23 mouse cellular contexts compared by ENCODE assay signal in the genomic region with DNA sequence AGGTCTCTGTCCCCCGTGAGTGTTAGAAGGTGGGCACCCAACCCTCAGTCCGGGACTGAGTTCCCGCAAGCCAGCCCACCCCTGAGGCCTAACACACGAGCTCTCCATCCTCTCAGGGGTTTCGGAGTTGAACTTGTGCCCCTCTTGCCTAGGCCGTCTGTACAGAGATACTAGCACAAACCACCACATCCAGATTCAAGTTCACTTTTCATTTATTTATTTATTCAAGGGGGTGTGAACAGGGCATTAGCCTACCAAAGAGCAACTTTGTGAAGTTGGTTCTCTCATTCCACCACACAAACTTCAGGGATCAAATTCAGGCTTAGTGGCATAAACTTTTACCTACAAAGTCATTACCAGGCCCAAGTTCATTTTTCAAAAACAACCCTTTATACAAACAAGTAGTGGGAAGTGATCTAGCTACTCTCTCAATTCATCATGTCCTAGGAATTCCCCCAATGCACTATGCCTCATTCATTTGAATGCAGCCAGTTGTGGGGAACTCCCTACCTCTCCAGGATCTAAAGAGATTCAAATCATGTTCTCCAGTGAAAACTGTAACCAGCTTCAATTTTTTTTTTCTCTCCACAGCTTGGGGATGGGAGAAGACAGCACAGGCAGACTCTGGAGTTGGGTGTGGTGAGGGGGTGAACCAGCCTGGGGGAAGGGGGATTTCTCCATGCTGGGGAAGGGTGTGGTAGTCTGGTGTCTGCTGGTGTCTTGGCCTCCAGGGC. TPM values are rescaled to one million over a fixed set of nuclear protein-coding genes. Genes with fewer than 3 reads are reported as not detected.
A peak's percentile ranks its signal among the peaks of the same experiment; 100 is the strongest.
DNase-seq lines count a peak whose midpoint lies in the region; ATAC-seq and TF ChIP-seq lines count a peak whose summit lies in the region.
"Not testable (repeated sequence)": the region's sequence is repeated elsewhere in the genome, so short reads cannot be mapped to it uniquely, and the experiment has no call there.
"Had no signal": no experiment of that assay in that cellular context is flagged by ENCODE, and none has a peak within 500 bp of the region (broad histone marks: within the 10 kb centered on the region; RNA-seq: fewer than 3 reads in every experiment).

No protein-coding gene starts in this region.

- 0 out of 2 replicates have a peak overlapping the region, but pooled peaks have one; percentile 21 for H3K4me3 ChIP-seq in E14TG2a.4 (replicated peaks; ENCODE audit: low read length)
- H3K4me3 ChIP-seq in brown adipose tissue, adult 24 weeks (ENCODE audit: insufficient read depth, low read depth, low read length); liver, embryonic 14.5 days (ENCODE audit: insufficient read depth in 1 of 2, low read depth in 2 of 2, low read length in 2 of 2): not testable (repeated sequence)

- H3K9ac ChIP-seq in liver, embryonic 14.5 days (replicated peaks), result not testable (repeated sequence)

- DNase-seq in CD4-positive helper T cell, adult 2 months (ENCODE audit: low read depth, low spot score), result peak; percentile 41
- peak; percentile 36 for DNase-seq in NIH3T3 (ENCODE audit: low read depth)
- DNase-seq in liver, embryonic 14.5 days (ENCODE audit: low read depth in 3 of 3, low spot score in 3 of 3), result not testable (repeated sequence)

- not testable (repeated sequence) for H3K27me3 ChIP-seq in E14TG2a.4 (ENCODE audit: insufficient read depth, low read length); liver, embryonic 14.5 days (ENCODE audit: control insufficient read depth, insufficient read depth, low read length)

- H3K27ac ChIP-seq in brown adipose tissue, adult 24 weeks (replicated peaks; ENCODE audit: low read depth, low read length), result peak overlapping the region; percentile 76
- not testable (repeated sequence) for H3K27ac ChIP-seq in liver, embryonic 14.5 days

- not testable (repeated sequence) for TF ChIP-seq EP300 in liver, embryonic 14.5 days (IDR thresholded peaks at IDR 0.05; ENCODE audit: low read depth)

- TF ChIP-seq CTCF in E14TG2a.4 (conservative IDR thresholded peaks at IDR 0.05; ENCODE audit: low read length); liver, embryonic 14.5 days (IDR thresholded peaks at IDR 0.05; ENCODE audit: low read depth): not testable (repeated sequence)

- peak; percentile 77 for ATAC-seq in activated CD4-positive, CD25-positive, alpha-beta regulatory T cell, adult 4 months
- peak; percentile 85 for ATAC-seq in inflammation-experienced regulatory T-cells, adult 6 months
- ATAC-seq in liver, embryonic 14.5 days (ENCODE audit: insufficient read depth), result not testable (repeated sequence)
- ATAC-seq in monocyte, adult 5-6 weeks (replicated peaks; ENCODE audit: insufficient number of reproducible peaks, low FRiP score, low TSS enrichment, poor library complexity, severe bottlenecking), result peak; percentile 38

- not testable (repeated sequence) for H3K9me3 ChIP-seq in E14TG2a.4 (ENCODE audit: low read length); liver, embryonic 14.5 days (ENCODE audit: control insufficient read depth, low read length)

- WGBS in liver, embryonic 14.5 days (ENCODE audit: insufficient replicate concordance), result 72% methylated on average over 6 of the region's 6 CpGs

- H3K4me1 ChIP-seq in E14TG2a.4 (replicated peaks; ENCODE audit: low read depth, low read length), result peaks cover 95% of the 10 kb centered on the region
- not testable (repeated sequence) for H3K4me1 ChIP-seq in brown adipose tissue, adult 24 weeks (ENCODE audit: control insufficient read depth, insufficient read depth, insufficient read length, low read length)
- H3K4me1 ChIP-seq in liver, embryonic 14.5 days (replicated peaks; ENCODE audit: control insufficient read depth in 2 of 2, insufficient read depth in 2 of 2, low read length in 1 of 2), result peaks cover 12 to 16% of the 10 kb centered on the region in 2 experiments

- peak overlapping the region; percentile 43 for H3K4me2 ChIP-seq in liver, embryonic 14.5 days (ENCODE audit: low read depth)

- peaks cover 27% of the 10 kb centered on the region for H3K36me3 ChIP-seq in E14TG2a.4 (ENCODE audit: insufficient read depth, low read length)
- peaks cover 15% of the 10 kb centered on the region for H3K36me3 ChIP-seq in liver, embryonic 14.5 days (replicated peaks; ENCODE audit: control insufficient read depth, insufficient read depth, low read depth)

RNA-seq across cellular contexts. Expression of a gene that starts 4.2 kb away (rescaled TPM):
- polyA plus RNA-seq in activated CD4-positive, CD25-positive, alpha-beta regulatory T cell, adult 4 months (2017; shearing (Covaris generic)), result not detected
- polyA plus RNA-seq in brown adipose tissue, adult 24 weeks (2012; ENCODE audit: insufficient read depth, insufficient read length, missing spikeins), result not detected in 2 replicates
- under 1 TPM in 1 of 3 experiments, not detected in 2; 0.22 TPM for polyA plus RNA-seq in inflammation-experienced regulatory T-cells, adult 6 months (2017; shearing (Covaris generic))
- polyA plus RNA-seq in liver, embryonic 14.5 days (2012; rRNA removed), result not detected in 2 replicates
- not detected in 2 replicates for polyA plus RNA-seq in liver, embryonic 14.5 days (2014; fragmentation: Nextera tagmentation; extraction: Ambion mirVana)
- total RNA-seq in monocyte, adult 5-6 weeks (2017), result 0.29 to 0.43 TPM in 2 of 3 replicates, not detected in the other
- total RNA-seq: adrenal gland, adult 18-20 months; adrenal gland, postnatal 14 days; common myeloid progenitor, adult 5-6 weeks; gastrocnemius, adult 8-10 months; gastrocnemius, postnatal 36 days; heart, postnatal 10 days had no signal
- polyA plus RNA-seq: embryonic facial prominence, embryonic 11.5 days; embryonic facial prominence, embryonic 15.5 days; forebrain, embryonic 11.5 days; forebrain, embryonic 15.5 days; G1E; heart, embryonic 13.5 days; hindbrain, embryonic 16.5 days; intestine, embryonic 15.5 days; kidney, embryonic 14.5 days had no signal

RNA-seq across cellular contexts. Expression of a gene that starts 8.4 kb away (rescaled TPM):
- polyA plus RNA-seq in activated CD4-positive, CD25-positive, alpha-beta regulatory T cell, adult 4 months (2017; shearing (Covaris generic)), result 1 to 10 TPM; 1.1 to 1.4 TPM
- polyA plus RNA-seq in brown adipose tissue, adult 24 weeks (2012; ENCODE audit: insufficient read depth, insufficient read length, missing spikeins), result not detected in 2 replicates
- polyA plus RNA-seq in inflammation-experienced regulatory T-cells, adult 6 months (2017; shearing (Covaris generic)), result 1 to 10 TPM in 1 of 3 experiments, under 1 TPM in 2; 0.91 to 1.1 (median 0.97) TPM
- polyA plus RNA-seq in liver, embryonic 14.5 days (2012; rRNA removed), result 0.03 and 0.15 TPM in 2 replicates
- polyA plus RNA-seq in liver, embryonic 14.5 days (2014; fragmentation: Nextera tagmentation; extraction: Ambion mirVana), result not detected in 2 replicates
- not detected in 3 replicates for total RNA-seq in monocyte, adult 5-6 weeks (2017)
- total RNA-seq: common myeloid progenitor, adult 5-6 weeks; gastrocnemius, adult 8-10 months; gastrocnemius, postnatal 36 days; heart, postnatal 10 days had no signal
- polyA plus RNA-seq: embryonic facial prominence, embryonic 11.5 days; forebrain, embryonic 11.5 days; heart, embryonic 13.5 days had no signal

RNA-seq across cellular contexts. Expression of a gene that starts 9.7 kb away (rescaled TPM):
- 100 to 1,000 TPM; 171 to 215 TPM for polyA plus RNA-seq in activated CD4-positive, CD25-positive, alpha-beta regulatory T cell, adult 4 months (2017; shearing (Covaris generic))
- 62.7 and 65.2 TPM in 2 replicates for polyA plus RNA-seq in brown adipose tissue, adult 24 weeks (2012; ENCODE audit: insufficient read depth, insufficient read length, missing spikeins)
- 100 to 1,000 TPM; 171 to 228 (median 197) TPM for polyA plus RNA-seq in inflammation-experienced regulatory T-cells, adult 6 months (2017; shearing (Covaris generic))
- polyA plus RNA-seq in liver, embryonic 14.5 days (2012; rRNA removed), result 28.8 and 33.2 TPM in 2 replicates
- 29.4 TPM in 2 replicates for polyA plus RNA-seq in liver, embryonic 14.5 days (2014; fragmentation: Nextera tagmentation; extraction: Ambion mirVana)
- 94.2 to 132 TPM (median 124 TPM) in 3 replicates for total RNA-seq in monocyte, adult 5-6 weeks (2017)

RNA-seq across cellular contexts. Expression of a gene that starts 13.0 kb away (rescaled TPM):
- polyA plus RNA-seq in activated CD4-positive, CD25-positive, alpha-beta regulatory T cell, adult 4 months (2017; shearing (Covaris generic)), result 100 to 1,000 TPM; 212 to 255 TPM
- polyA plus RNA-seq in brown adipose tissue, adult 24 weeks (2012; ENCODE audit: insufficient read depth, insufficient read length, missing spikeins), result 103 and 112 TPM in 2 replicates
- polyA plus RNA-seq in inflammation-experienced regulatory T-cells, adult 6 months (2017; shearing (Covaris generic)), result 100 to 1,000 TPM; 228 to 269 (median 241) TPM
- polyA plus RNA-seq in liver, embryonic 14.5 days (2012; rRNA removed), result 57.5 and 59.2 TPM in 2 replicates
- polyA plus RNA-seq in liver, embryonic 14.5 days (2014; fragmentation: Nextera tagmentation; extraction: Ambion mirVana), result 57.5 and 62.2 TPM in 2 replicates
- total RNA-seq in monocyte, adult 5-6 weeks (2017), result 209 to 226 TPM (median 217 TPM) in 3 replicates

RNA-seq across cellular contexts. Expression of a gene that starts 18.0 kb away (rescaled TPM):
- 1,000 to 10,000 TPM; 1,013 to 1,027 TPM for polyA plus RNA-seq in activated CD4-positive, CD25-positive, alpha-beta regulatory T cell, adult 4 months (2017; shearing (Covaris generic))
- polyA plus RNA-seq in brown adipose tissue, adult 24 weeks (2012; ENCODE audit: insufficient read depth, insufficient read length, missing spikeins), result 1.3 and 3.3 TPM in 2 replicates
- 100 to 1,000 TPM; 802 to 889 (median 855) TPM for polyA plus RNA-seq in inflammation-experienced regulatory T-cells, adult 6 months (2017; shearing (Covaris generic))
- 12.5 and 16.3 TPM in 2 replicates for polyA plus RNA-seq in liver, embryonic 14.5 days (2012; rRNA removed)
- polyA plus RNA-seq in liver, embryonic 14.5 days (2014; fragmentation: Nextera tagmentation; extraction: Ambion mirVana), result 14.4 and 17.0 TPM in 2 replicates
- 133 to 326 TPM (median 178 TPM) in 3 replicates for total RNA-seq in monocyte, adult 5-6 weeks (2017)
